In genomic region chr11:95324181-95324580, GRCm38 (mm10) we compare ENCODE assay signal across 15 mouse cellular contexts.
"Had no signal": no experiment of that assay in that cellular context is flagged by ENCODE, and none has a peak within 500 bp of the region (broad histone marks: within the 10 kb centered on the region; RNA-seq: fewer than 3 reads in every experiment).

No protein-coding gene starts in this region.

- H3K36me3 ChIP-seq: limb, embryonic 13.5 days; neural tube, embryonic 12.5 days; stomach, embryonic 15.5 days had no signal

- H3K4me1 ChIP-seq: limb, embryonic 13.5 days; stomach, embryonic 15.5 days had no signal

- H3K9ac ChIP-seq: limb, embryonic 13.5 days; liver, embryonic 14.5 days; neural tube, embryonic 12.5 days; stomach, embryonic 15.5 days had no signal

- H3K9me3 ChIP-seq: limb, embryonic 13.5 days; neural tube, embryonic 12.5 days; stomach, embryonic 15.5 days had no signal

- H3K4me2 ChIP-seq: limb, embryonic 13.5 days; neural tube, embryonic 12.5 days; stomach, embryonic 15.5 days had no signal

- DNase-seq: kidney, adult 8-10 months; kidney, postnatal 36 days; layer of hippocampus, adult 9-11 months; layer of hippocampus, postnatal 36 days; lung, adult 18-20 months; right cerebral cortex, postnatal 14 days; thymus, adult 2 months; thymus, postnatal 25 days had no signal

- H3K27ac ChIP-seq: kidney, postnatal 0 days; limb, embryonic 13.5 days; liver, embryonic 14.5 days; neural tube, embryonic 12.5 days; stomach, embryonic 15.5 days had no signal

- H3K27me3 ChIP-seq: limb, embryonic 13.5 days; stomach, embryonic 15.5 days had no signal

- H3K4me3 ChIP-seq: limb, embryonic 13.5 days; neural tube, embryonic 12.5 days; stomach, embryonic 15.5 days had no signal

- ATAC-seq: intestine, embryonic 16.5 days; midbrain, embryonic 16.5 days had no signal
